Mouse (Mus musculus): ENCODE measurements at regions not wholly inside any gene's neighbourhood (a gene's known extent, or its start where the extent isn't known, plus 50 kb on each side); places are given as distances from the start of the nearest gene placed in this dataset.
A peak's percentile ranks its signal among the peaks of the same experiment; 100 is the strongest.

DNA sequence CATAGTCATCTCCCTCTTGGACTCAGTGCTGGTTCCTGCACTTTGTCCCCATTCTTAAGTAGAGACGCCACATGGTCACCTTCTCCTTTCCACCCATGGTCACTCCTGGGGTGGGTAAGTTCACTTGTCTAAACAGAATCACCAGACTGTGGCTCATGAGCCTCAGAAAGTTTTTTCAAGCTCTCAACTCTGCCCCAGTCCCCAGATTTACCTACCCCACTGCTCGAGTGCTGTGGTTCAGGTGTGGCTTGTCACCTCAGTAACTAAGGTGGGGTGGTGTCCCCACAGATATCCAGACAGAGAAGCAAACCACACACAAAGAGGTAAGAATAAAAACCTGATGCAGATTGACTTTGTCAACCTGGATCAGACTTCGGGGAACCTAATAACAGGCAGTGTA is 87.6 kb downstream of the Rpl10-ps3 start:
- no peak for DNase-seq

DNA sequence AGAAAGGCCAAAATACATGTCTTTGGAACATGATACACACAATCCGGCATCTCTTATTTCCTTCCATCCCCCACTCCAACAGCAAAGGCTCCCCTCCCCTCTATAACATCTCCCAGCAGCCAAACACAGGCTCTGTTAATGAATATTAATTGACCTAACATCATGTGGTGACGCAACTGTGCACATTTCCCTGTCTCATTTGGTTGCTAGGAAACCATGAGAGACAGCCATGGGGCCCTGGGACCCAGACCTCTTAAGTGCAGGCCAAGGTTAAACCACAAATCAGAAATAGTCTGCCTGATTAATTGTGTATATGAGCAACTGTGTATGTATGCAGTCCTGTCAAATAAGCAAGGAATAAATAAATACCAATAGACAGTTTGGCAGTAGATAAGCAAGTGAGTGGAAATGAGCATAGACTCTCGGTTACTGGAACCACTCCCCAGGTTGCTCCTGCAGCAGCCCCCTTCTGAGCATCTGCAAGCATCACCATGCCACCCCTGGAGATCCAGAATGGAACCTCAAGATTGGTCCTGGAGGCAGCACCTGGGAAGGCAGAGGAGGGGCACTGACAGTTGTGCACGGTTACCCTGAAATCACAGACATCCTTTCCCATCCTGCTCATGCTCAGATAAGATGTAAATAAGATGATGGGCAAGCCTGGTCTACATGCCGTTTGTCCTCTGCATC is 99.6 kb downstream of the Rpl10-ps3 start:
- DNase-seq = no peak

DNA sequence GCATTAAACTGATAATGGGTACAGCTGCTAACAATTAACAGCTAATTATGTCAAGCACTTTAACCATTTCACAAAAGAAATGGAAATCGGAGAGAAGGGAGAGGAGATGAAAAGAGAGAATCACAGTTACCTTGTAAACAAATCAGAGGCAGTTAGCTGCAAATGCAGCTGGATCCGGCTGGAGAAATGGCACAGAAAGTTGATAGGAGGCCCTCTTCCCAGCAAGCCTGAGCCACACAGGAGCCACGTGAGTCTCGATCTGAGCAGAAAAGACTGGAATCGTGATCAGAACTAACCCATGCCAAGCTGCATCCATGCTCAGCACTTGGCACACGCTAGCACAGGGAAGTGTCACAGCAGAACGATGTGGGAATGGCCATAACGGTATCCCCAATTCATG is 103.8 kb downstream of the Rpl10-ps3 start:
- no peak for DNase-seq

DNA sequence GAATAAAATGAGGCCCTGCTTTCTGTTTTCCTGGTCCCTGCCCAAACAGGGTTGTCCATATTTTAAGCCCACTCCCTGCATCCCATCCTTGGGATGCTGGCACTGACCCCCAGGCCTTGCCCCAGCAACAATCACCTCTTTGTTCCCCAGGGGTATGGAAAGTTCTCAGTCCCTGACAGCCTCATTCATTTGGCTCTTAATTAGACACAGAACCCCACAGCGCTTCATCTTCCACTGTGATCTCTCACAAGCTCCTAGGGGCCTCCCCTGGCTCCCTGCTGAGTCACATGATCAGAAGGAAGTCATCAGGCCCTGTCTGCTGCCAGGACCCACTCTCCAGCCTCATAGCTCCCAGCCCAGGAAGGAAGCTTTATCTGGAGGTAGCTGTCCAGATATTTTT is 108.9 kb downstream of the Rpl10-ps3 start:
- no peak for DNase-seq

DNA sequence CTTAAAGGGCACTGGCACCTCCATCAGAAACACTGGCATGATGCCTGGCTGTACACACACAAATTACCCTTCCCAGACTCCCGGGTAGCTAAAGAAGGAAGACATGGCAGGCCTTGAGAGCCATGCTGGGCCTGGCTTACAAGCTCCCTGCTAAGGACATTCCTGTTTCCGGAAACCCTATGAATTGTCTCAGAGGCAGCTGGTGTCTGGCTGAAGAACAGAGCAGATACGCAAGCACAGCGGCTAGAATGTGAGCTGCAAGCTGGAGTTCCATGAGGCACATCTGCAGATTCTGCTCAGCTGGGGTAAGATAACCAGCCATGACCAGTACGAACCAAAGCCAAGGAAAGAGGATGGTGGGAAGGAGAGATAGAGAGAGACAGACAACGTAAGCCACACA is 110.1 kb downstream of the Rpl10-ps3 start:
- peak in 1 of 2 experiments; percentile 3 for DNase-seq

DNA sequence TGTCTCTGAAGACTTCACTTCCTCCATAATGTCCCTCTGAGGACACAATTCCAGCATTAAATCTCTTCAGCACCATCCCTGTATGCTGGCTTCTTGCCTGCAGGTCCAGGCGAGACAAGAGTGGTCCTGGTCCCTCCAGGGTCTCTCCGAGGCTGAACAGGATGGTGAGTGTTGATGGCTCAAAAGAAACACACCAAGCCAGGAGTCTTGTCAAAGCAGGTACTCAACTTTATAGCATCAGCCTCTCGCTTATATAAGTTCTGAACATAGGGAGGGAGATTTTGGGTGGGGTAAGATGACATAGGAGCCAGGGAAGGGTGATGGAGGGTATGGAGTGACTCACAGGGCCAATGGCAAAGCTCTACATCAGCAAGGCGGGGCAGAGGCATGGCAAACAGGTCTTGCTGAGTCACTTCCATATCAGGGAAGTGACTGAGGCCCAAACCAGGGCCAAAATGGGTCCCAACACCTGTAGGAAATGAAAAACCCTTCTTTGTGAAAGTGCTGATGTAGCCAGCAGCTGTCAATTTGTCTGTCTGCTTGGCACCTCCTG is 111.7 kb downstream of the Rpl10-ps3 start:
- no peak for DNase-seq

DNA sequence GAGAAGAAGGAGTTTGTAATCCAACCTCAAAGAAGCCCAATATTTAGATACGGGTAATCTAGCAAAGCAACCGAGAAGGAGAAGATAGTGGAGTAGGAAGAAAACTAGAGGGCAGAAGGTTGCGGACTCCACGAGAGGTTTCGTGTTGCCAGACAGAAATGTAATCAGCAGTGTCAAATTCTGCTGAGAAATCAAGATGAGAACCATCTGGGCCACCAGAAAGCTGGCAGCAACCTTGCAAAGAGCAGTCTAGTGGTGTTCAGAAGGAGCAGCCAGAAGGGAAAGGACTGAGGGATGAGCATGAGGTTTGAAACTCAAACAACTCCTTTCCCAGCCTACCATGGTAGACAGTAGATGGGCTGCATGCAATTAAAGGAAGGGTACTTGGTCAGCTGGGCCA is 134.3 kb downstream of the Rpl10-ps3 start:
- DNase-seq = peak in 1 of 2 experiments; percentile 4

DNA sequence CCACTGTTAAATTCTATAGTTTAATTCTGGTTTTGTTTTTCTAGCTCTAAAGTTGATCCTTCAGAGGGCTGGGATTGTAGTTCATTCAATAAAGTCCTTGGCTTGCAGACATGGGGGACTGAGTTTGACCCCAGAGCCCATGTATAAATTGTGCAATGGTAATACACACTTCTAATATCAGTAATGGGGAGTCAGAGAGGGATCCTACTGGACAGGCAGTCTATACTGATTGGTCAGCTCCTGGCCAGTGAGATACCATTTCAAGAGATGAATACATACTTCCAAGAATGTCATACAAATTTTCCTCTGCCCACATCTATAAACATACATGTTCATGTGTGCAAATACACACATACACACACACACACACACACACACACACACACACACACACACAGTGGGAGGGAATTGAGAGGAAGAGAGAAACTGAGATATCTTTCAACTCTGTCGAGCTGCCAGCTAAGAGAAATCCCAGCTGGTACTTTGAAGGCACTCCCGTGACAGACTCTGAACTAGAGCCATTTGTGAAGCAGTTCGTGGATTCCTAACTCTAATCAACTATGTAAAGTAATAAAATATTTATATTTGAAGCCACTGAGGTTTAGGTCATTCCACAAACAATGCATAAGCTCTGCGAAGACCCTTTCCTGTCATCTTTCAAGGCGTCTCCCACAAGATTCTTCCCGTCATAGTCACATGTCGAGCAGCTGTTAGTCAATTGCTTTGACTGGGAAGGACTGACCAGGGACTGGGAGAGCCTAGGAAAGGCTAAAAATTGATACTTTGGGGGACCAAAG is 145.1 kb downstream of the Rpl10-ps3 start:
- no peak for DNase-seq

DNA sequence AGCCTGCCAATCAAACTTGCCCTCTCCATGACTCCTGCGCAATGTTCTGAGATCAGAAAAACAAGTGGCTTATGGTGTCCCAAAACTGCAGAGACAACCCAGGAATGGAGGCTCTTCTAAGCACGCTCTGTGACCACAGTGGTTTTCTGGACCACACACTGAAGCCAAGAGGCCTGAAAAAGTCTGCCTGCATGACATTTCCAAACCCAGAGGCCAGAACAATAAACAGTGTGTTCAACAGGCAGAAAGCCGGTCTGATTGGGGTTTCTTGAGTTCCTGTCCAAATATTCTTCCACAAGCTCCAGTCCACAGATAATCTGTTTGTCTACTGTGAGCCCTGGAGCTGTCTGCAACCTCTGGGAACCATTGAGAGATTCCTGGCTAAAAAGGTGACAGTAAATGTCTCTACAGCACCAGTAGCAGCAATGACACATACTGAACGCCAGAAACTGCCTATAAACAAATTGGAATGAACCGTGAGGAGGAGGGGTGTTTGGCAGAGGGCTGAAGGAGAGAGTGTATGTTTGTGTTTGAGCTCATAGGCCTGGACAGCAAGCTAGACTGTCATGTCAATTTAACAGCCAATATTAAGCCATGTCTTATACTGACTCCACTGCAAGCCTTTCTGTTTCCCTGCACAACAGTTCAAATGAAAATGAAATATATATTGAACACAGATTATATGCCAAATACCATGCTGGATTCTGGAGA is 152.2 kb downstream of the Rpl10-ps3 start:
- DNase-seq = no peak

DNA sequence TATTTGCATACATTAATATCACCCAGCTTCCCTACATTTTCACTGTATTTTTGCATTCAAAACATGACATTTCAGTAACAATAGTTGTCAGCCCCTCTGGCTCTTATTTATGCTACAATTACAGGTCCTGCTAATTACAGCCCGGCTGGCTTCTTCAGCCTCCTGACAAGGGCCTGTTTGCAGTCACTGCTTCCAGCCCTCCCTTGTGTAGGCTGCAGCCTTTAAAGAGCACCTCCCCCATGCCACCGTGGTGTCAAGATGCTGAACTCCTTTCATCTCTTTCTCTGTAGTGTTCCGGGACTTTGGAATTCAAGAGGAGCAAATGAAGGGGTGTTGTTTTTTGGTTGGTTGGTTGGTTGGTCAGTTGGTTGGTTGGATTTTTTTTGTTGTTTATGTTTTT is 153.6 kb downstream of the Rpl10-ps3 start:
- no peak for DNase-seq

DNA sequence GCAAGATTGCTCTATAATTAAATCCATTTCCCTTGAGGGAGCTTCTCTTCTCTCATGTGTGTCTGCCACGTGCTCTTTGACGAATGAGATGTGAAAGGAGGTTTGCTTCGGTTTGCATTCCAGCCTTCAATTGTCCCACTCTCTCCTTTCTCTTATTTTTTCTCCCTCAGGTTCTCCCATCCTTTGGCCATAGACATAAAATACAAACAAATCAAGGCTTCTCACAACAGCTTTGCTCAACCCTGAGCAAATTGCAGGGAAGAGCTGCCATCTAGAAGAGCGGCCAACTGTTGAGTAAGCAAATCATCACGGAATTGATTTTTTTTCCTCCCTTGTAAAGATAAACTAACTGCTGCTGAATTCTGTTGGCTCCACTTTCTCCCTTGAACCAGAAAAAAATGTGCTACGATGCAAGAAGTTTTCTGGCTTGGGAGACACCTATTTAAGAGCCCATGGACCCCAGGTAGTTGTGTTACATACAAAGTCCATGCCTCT is 156.1 kb downstream of the Rpl10-ps3 start:
- no peak for DNase-seq

DNA sequence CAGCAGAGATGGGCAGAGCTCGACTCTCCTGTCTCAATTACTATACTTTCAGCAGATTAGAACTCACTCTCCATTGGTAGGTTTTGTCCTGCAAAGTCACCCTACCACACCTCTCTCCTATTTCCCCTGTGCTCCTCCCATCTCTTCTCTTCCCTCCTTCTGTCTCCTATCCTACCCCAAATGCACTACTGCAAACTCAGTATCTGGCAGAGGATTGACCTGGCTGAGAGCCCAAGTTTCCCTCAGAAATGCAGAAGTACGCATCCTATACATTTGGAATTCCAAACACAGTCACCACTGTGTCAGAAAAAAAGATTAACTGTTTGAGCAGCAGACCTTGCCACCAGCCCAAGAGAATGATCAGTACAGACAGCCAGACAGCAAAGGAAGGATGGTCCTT is 163.4 kb downstream of the Rpl10-ps3 start:
- DNase-seq = no peak

DNA sequence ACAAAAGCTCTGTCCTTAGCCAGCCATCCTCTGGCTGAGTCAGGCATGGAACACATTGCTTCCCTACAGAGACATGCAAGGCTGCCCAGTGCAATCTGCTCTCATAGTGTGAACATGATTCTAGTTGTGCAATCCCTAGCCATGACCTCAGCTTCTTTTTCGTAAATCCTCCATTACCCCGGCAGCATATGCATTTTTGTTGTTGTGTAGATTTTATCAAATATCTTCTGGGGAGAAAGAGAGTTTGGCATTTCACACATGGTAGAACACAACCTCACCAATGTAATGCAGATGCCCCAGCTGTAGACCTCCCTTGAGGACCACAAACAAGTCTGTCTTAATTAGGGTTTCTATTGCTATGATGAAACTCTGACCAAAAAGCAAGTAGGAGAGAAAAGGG is 168.6 kb downstream of the Rpl10-ps3 start:
- no peak for DNase-seq

DNA sequence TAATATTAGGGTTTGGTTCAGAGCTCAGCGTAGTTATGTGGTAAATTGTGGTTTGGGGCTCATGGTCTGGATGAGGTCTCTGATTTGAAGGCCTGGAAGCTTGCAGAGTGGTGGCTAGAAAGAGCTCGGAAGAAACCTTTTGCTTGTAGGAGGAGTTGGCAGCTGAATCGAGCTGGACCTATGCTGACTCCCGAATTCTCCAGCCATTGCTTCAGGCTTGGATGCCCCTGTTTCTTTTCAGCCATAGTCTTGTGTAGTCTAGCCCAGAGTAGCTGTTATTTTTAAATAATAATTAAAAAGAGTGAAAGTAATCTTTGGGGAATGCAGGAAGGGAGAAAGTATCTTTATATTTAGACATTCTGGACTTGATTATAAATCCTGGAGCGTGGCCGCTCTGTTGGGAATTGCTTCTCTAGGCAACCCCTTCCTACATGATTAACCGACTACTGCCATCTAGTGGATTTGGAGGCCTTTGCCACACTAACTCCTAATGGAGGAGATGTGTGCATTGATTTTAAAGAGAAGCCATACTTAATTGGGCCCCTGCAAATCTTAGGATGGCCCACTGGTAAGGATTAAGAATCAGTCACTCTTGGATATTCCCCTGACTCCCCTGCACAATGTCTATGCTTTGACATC is 172.8 kb downstream of the Rpl10-ps3 start:
- DNase-seq = peak; percentile 62 to 83

DNA sequence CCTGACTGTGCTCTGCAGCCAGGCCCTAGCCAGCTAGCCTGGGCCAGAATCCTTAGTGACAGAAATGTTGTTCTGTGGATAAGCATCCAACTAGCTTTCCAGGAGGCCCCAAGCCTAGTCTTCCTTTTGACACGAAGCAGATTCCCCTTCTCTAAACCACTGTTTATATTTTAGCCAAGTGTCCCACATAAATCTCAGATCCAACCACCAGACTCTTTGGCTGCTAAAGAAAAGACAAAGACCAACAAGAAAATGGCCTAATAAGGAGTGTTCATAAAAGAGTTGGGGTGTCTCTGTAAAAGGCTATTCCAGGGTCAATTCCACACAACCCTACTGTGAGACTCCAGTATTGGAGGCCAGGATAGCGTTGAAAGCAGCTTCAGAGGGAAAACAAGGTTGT is 173.6 kb downstream of the Rpl10-ps3 start:
- no peak for DNase-seq

DNA sequence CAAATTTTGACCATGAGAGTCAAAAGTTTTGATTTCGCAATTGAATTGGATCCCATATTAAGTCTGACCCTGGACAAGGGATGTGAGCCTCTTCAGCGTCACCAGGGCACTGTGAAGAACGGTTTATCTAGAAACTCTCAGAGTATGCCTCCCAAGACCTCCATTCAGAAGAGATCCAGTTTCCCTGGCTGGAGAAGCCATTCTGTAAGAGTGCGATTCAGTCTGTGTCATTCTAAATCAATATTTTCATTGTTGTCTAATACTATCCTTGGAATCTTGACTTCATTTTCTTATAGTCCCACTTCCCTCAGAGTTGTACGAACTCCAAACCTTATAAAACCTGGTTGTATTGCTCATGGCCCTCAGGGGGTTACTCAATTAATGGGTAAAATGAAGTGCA is 174.1 kb downstream of the Rpl10-ps3 start:
- DNase-seq = no peak

DNA sequence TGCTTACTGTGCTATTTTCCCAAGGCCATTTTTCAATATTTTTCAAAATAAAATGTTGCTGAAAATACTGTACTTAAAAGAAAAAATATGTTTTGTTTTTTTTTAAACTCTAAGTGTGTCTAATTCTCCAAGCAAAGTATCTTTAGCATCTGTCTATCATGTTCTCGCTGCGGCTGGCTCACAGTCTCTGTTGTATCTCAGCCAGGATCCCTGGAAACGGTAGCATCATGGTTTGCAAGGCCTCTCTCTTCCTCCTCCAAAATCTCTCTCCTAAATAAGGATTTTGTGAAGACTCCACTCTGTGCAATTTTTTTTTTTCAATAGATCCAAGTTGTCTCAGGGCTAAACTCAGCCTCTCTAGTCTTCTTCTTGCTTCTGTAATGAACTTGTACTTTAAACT is 190.2 kb downstream of the Rpl10-ps3 start:
- no peak for DNase-seq

DNA sequence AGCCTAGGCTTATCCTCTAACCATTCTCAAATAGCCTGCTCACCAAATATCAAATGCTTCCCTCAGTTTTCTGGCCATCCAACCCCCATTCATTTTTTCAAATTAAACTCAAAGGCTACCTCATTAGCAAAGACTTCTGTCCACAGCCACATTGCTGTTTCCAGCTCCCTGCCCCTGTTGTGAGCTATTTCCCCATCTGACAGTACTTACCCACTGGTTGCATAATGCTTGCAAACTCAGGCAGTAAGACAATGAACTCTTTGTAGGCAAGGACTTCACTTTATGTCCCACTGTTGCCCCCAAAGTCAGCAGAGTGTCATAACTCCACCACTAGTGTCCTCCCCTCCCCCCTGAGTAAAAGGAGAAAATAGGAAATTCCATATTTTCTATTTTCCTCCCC is 194.7 kb downstream of the Rpl10-ps3 start:
- no peak for DNase-seq

DNA sequence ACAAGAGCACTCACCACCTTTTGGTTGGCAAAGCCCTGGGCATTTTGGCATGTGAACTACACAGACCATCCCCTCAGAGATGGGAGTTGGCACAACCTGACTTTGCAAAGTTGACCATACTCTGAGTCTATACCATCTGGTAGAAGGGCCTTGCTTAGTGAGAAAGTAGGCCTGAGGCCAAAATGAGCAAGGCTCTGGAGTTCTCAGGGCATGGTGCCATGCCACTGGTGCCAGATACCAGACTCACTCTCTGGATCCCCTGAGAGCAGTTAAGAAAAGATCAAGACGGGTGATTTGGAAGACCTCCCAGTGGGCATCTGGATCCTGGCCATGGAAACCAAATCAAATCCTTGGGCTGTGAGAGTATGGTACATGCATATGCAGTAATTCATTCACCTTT is 202.0 kb downstream of the Rpl10-ps3 start:
- peak; percentile 35 to 54 for DNase-seq

DNA sequence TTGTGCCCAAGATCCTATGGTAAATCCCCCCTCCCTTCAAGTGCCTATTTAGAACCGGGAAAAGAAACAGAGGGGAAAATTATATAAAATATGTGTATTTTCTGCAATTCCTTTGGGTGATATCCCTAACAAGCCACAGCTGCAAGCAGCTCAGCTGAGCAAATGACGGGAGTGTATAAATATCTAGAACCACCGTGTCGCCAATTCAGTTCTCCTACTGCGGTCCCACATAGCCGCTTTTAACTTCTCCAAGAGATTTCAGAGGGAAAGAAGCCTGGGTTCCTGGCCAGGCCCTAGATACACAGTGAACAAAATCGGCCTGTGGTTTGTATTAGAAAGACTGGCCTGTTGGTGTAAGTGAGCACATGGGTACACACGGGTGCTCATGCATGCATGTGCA is 202.7 kb downstream of the Rpl10-ps3 start:
- DNase-seq = no peak

DNA sequence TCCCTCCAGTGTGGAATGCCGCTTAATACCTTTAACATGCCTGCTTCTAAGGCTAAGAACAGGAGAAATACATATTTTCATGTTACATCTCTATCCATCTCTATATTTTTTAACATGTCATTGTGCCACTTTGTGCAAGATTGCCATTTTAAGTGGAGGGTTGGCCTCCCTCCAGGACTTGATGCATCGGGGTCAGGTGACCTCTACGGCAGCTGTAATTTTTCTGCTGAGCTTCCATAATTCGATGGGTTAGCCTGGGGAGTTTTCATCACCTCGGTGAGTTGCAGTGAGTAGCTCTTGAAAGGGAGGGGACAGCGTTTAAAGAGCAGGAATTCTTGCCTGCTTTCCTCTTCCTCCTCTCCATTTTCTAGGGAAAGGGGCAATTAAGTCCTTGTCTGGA is 203.6 kb downstream of the Rpl10-ps3 start:
- DNase-seq = no peak

DNA sequence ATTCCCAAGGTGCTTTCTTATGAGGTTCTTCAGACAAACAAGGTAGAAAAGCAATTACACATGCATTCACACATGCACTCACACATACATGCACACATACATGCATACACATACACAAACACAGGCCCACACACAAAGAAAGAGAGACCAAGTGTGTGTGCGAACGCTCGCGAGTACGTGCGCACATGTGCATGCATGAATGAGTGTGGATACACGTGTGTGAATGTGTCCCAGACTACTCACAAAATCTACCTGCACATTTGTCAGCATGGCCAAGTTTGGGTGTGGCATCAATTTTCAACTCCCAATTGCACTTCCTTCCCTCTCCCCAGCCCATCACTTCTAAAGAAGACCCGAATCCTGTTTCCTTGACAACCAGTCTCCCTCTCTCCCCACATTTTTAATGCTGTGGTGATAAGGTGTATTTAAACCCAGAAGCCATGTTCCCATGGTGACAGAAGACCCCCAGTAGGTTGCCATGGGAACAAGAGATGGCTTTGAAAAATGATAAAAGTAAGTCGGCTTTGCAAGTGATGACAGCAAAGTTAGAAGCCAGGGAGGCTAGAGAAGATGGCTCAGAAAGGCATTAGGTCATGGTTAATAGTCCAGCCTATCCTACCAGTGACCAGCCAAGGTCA is 206.3 kb downstream of the Rpl10-ps3 start:
- no peak for DNase-seq
